Mouse (Mus musculus) intestine, embryonic 16.5 days (tissue): ENCODE data around the gene Prss37. TPM values are rescaled to one million over a fixed set of nuclear protein-coding genes. Genes with fewer than 3 reads are reported as not detected.

ENCODE experiments used
- ATAC-seq: fragments of 200-750 bp; cut with Nextera tagmentation; 2 replicates; pipeline ENCODE4 v1.8.0; 2017; ENCODE audit warnings: moderate TSS enrichment, moderate library complexity
- H3K27ac ChIP-seq: fragments of 300-500 bp; sonication (generic); 2 replicates; pipeline ENCODE4 v1.5.1; 2014; ENCODE audit warnings: mild to moderate bottlenecking, low read length
- H3K27me3 ChIP-seq: fragments of 300-500 bp; sonication (generic); replicated peaks from 2 replicates; pipeline ENCODE4 v1.6.1; 2014; ENCODE audit warnings: low read length, control low read depth, mixed read lengths; ENCODE audit not compliant: control insufficient read depth, insufficient read depth
- H3K36me3 ChIP-seq: fragments of 300-500 bp; sonication (generic); 2 replicates; pipeline ENCODE4 v1.6.1; 2014; ENCODE audit warnings: low read length, control low read depth; ENCODE audit not compliant: control insufficient read depth, insufficient read depth
- H3K4me1 ChIP-seq: fragments of 300-500 bp; sonication (generic); 2 replicates; pipeline ENCODE4 v1.6.1; 2014; ENCODE audit warnings: low read length, control low read depth, mixed read lengths; ENCODE audit not compliant: control insufficient read depth, insufficient read depth
- H3K4me2 ChIP-seq: fragments of 300-500 bp; sonication (generic); 2 replicates; pipeline ENCODE4 v1.6.1; 2014; ENCODE audit warnings: low read depth, low read length, control low read depth
- H3K4me3 ChIP-seq: fragments of 300-500 bp; sonication (generic); 2 replicates; pipeline ENCODE4 v1.5.1; 2014; ENCODE audit warnings: mild to moderate bottlenecking, low read length
- H3K9ac ChIP-seq: fragments of 300-500 bp; sonication (generic); 2 replicates; pipeline ENCODE4 v1.6.1; 2014; ENCODE audit warnings: low read depth, low read length
- H3K9me3 ChIP-seq: fragments of 300-500 bp; sonication (generic); 2 replicates; pipeline ENCODE4 v1.6.1; 2016; ENCODE audit warnings: low read length, control low read depth; ENCODE audit not compliant: control insufficient read depth
- WGBS: fragments of 180-500 bp; shearing (Covaris S2); extraction: QIAGEN DNeasy Blood & Tissue Kit; methylation state at CpG from one replicate; pipeline ENCODE4 v1.1.7; 2014; 5-methylcytosine and 5-hydroxymethylcytosine counted together
- polyA plus RNA-seq: library from polyadenylated mRNA; unstranded; fragments of >200 nt; fragmentation: Nextera tagmentation; extraction: Ambion mirVana; gene quantifications from 2 replicates; pipeline ENCODE4 v1.2.1, GENCODE M21; 2015

The Prss37 gene
- polyA plus RNA-seq, 1 experiment from 2014 or later, result not detected

DNA sequence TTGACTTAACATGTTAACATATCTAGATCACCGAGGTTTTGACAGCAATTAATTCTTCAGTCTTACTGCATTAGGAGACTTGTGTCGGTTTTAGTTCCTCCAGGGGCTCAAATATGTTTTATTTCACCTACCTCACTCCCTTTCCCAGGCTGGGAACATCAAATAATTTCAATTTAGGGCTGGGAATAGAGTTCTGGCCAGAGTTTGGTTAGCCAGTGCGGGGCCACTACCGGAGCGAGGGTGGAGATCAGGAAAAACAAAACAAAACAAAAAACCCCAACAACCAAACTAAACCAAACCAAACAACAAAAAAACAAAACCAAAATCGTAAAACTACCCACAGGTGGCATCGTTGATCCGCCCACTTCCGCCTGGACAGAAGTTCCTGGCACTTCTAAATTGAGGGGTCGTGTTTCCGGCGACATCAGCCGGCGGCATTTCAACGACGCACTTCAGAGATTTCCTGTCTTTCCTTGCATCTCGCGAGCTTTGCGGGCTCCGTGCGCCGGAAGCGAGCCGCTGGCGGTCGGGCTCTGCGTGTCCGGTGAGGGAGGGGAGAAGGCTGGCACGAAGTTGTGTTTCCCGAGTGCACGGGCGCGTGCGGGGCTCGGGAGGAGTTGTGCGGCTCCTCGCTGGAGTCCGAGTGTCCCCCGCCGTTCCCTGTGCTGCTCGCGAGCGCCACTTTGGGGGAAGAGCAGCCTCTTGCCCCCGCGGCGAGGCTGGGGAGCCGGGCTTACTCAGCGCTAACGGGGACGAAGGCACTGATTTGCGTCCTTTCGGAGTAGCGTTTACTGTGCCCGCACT, 48.2 kb downstream of the Prss37 start, which contains the start of gene Ssbp1:
Gene Ssbp1 (plus strand): TSS at position 437 of the 804 bp plus-strand sequence.
- Histone ChIP-seq H3K4me3 (peak within 1 kb of the TSS; percentile 74), H3K4me1 (peaks cover 3% of the 10 kb centered on the region), H3K9ac (peak within 1 kb of the TSS; percentile 89), H3K27ac (peak within 1 kb of the TSS; percentile 96), H3K9me3 (no peaks in the 10 kb centered on the region), H3K27me3 (no peaks in the 10 kb centered on the region), H3K36me3 (peaks cover 12% of the 10 kb centered on the region), H3K4me2 (peak within 1 kb of the TSS; percentile 77)
- peak; percentile 98 for ATAC-seq
- under 1% methylated on average over 54 of the region's 54 CpGs for WGBS

DNA sequence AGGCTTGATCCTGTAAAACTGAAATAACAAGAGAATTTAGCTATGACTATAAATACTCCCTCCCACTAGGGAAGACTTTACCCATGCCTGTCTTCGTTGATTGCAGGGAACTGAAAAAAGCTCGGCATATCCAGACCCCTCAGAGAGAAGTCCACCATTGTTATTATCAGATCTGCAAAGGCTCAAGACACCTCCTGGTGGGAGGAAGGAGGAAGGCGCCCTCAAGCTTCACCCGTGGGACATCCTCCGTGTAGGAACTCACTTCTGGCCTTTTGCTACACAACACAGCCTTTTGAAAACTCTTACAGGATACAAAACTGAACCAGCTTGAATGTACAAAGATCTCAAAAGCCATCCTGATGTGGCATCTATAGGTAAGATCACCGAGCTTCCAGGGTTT, 53.6 kb downstream of the Prss37 start:
- Histone ChIP-seq H3K4me3 (no peak overlapping the region), H3K27ac (no peak overlapping the region), H3K9ac (no peak overlapping the region), H3K9me3 (no peaks in the 10 kb centered on the region), H3K4me1 (no peaks in the 10 kb centered on the region), H3K4me2 (no peak overlapping the region), H3K27me3 (no peaks in the 10 kb centered on the region), H3K36me3 (no peaks in the 10 kb centered on the region)
- no peak for ATAC-seq
- WGBS, result 54% methylated on average over 6 of the region's 6 CpGs

Other genes starting within 250 kb of the Prss37 start
- 30.7 and 32.9 TPM in 2 replicates for gene Agk, start 194.3 kb downstream of the Prss37 start, polyA plus RNA-seq
- gene E330009J07Rik, start 83.4 kb downstream of the Prss37 start, polyA plus RNA-seq, result 6.0 and 6.2 TPM in 2 replicates
- gene Wee2, start 80.4 kb downstream of the Prss37 start, polyA plus RNA-seq, result 0.07 TPM in 1 of 2 replicates, not detected in the other
- gene Ssbp1, start 48.2 kb downstream of the Prss37 start, polyA plus RNA-seq, result 128 and 135 TPM in 2 replicates
- not detected in 2 replicates for gene Tas2r137, start 28.3 kb downstream of the Prss37 start, polyA plus RNA-seq
- not detected in 2 replicates for gene Tas2r108, start 26.0 kb downstream of the Prss37 start, polyA plus RNA-seq
- not detected in 2 replicates for gene Olfr461, start 35.5 kb upstream of the Prss37 start, polyA plus RNA-seq
- gene Olfr460, start 50.0 kb upstream of the Prss37 start, polyA plus RNA-seq, result not detected in 2 replicates
- 0.93 and 1.3 TPM in 2 replicates for gene Clec5a, start 66.3 kb upstream of the Prss37 start, polyA plus RNA-seq
- gene Tas2r138, start 93.8 kb upstream of the Prss37 start, polyA plus RNA-seq, result not detected in 2 replicates
- gene Mgam, start 109.3 kb upstream of the Prss37 start, polyA plus RNA-seq, result 35.4 and 46.0 TPM in 2 replicates